Mouse (Mus musculus) olfactory bulb, adult 2 months (tissue): ENCODE data around the gene 1810010D01Rik.

Source experiments
- CTCF ChIP-seq: fragments of 200-500 bp; IDR thresholded peaks from 2 replicates; pipeline ENCODE4 v1.5.1; 2012; ENCODE audit warnings: low read depth, mild to moderate bottlenecking, low read length, moderate library complexity; ENCODE audit not compliant: insufficient read depth
- POLR2A ChIP-seq: fragments of 200-500 bp; IDR thresholded peaks from 2 replicates; pipeline ENCODE4 v1.6.1; 2012; ENCODE audit warnings: mild to moderate bottlenecking, low read depth, low read length, moderate library complexity; ENCODE audit not compliant: insufficient read depth

- TF ChIP-seq CTCF: no peak
- no peak for TF ChIP-seq POLR2A
These were observed 18.6 kb downstream of the 1810010D01Rik start for GRCm38 (mm10) chr7:145189342-145189741.
